Mouse (Mus musculus) liver, embryonic 11.5 days (tissue): ENCODE measurements at regions not wholly inside any gene's neighbourhood (a gene's known extent, or its start where the extent isn't known, plus 50 kb on each side); places are given as distances from the start of the nearest gene placed in this dataset.
A peak's percentile ranks its signal among the peaks of the same experiment; 100 is the strongest.

Experiments used
- ATAC-seq: fragments of 200-750 bp; cut with Nextera tagmentation; replicated peaks from 2 replicates; pipeline ENCODE4 v1.8.0; 2017; ENCODE audit warnings: moderate number of reproducible peaks, mild to moderate bottlenecking, moderate TSS enrichment, moderate library complexity; ENCODE audit not compliant: low FRiP score
- DNase-seq: peaks from one replicate; pipeline ENCODE4 v3.0.0-alpha.2; 2017; ENCODE audit warnings: low spot score
- H3K27ac ChIP-seq: fragments of 300-500 bp; sonication (generic); 2 replicates; pipeline ENCODE4 v1.5.1; 2014; ENCODE audit warnings: mild to moderate bottlenecking, low read depth, low read length, control low read depth
- H3K27me3 ChIP-seq: fragments of 300-500 bp; sonication (generic); replicated peaks from 2 replicates; pipeline ENCODE4 v1.6.1; 2014; ENCODE audit warnings: low read length, mixed read lengths; ENCODE audit not compliant: control insufficient read depth, insufficient read depth
- H3K36me3 ChIP-seq: fragments of 300-500 bp; sonication (generic); 2 replicates; pipeline ENCODE4 v1.6.1; 2014; ENCODE audit warnings: mild to moderate bottlenecking, low read length, moderate library complexity, mixed read lengths; ENCODE audit not compliant: control insufficient read depth, insufficient read depth
- H3K4me1 ChIP-seq: fragments of 300-500 bp; sonication (generic); replicated peaks from 2 replicates; pipeline ENCODE4 v1.6.1; 2014; ENCODE audit warnings: low read length, mixed read lengths; ENCODE audit not compliant: control insufficient read depth, insufficient read depth
- H3K4me2 ChIP-seq: fragments of 300-500 bp; sonication (generic); 2 replicates; pipeline ENCODE4 v1.6.1; 2014; ENCODE audit warnings: mild to moderate bottlenecking, control low read depth, moderate library complexity
- H3K4me3 ChIP-seq: fragments of 300-500 bp; sonication (generic); 2 replicates; pipeline ENCODE4 v1.5.1; 2014; ENCODE audit warnings: low read depth, low read length, control low read depth
- H3K9ac ChIP-seq: fragments of 300-500 bp; sonication (generic); 2 replicates; pipeline ENCODE4 v1.6.1; 2014; ENCODE audit warnings: low read depth, low read length, control low read depth
- H3K9me3 ChIP-seq: fragments of 300-500 bp; sonication (generic); 2 replicates; pipeline ENCODE4 v1.6.1; 2016; ENCODE audit warnings: low read length, inconsistent platforms, mixed read lengths; ENCODE audit not compliant: control insufficient read depth
- WGBS: fragments of 180-500 bp; shearing (Covaris S2); extraction: QIAGEN DNeasy Blood & Tissue Kit; methylation state at CpG from one replicate; pipeline ENCODE4 v1.1.7; 2014; 5-methylcytosine and 5-hydroxymethylcytosine counted together

- DNase-seq (no peak), ATAC-seq (no peak)
- Histone ChIP-seq H3K27me3 (no peaks in the 10 kb centered on the region), H3K4me1 (no peaks in the 10 kb centered on the region), H3K9ac (no peak overlapping the region), H3K4me3 (no peak overlapping the region), H3K36me3 (no peaks in the 10 kb centered on the region), H3K9me3 (no peaks in the 10 kb centered on the region), H3K27ac (no peak overlapping the region), H3K4me2 (no peak overlapping the region)
- 93% methylated on average over 9 of the region's 9 CpGs for WGBS
These were observed 62.9 kb upstream of the Odc1 start for GRCm38 (mm10) chr12:17481687-17482086.

GRCm38 (mm10) chr12:17482196-17482595 lies 62.4 kb upstream of the Odc1 start:
- WGBS, result 91% methylated on average over 13 of the region's 13 CpGs
- Histone ChIP-seq H3K4me3 (no peak overlapping the region), H3K36me3 (no peaks in the 10 kb centered on the region), H3K27ac (no peak overlapping the region), H3K4me2 (no peak overlapping the region), H3K9me3 (no peaks in the 10 kb centered on the region), H3K27me3 (no peaks in the 10 kb centered on the region), H3K4me1 (no peaks in the 10 kb centered on the region; the same call in 1 of the 2 replicates), H3K9ac (no peak overlapping the region)
- DNase-seq (peak; percentile 17), ATAC-seq (no peak)

GRCm38 (mm10) chr12:17484448-17484847 lies 60.1 kb upstream of the Odc1 start:
- Histone ChIP-seq H3K27me3 (no peaks in the 10 kb centered on the region), H3K27ac (no peak overlapping the region), H3K4me3 (no peak overlapping the region), H3K4me2 (no peak overlapping the region), H3K4me1 (no peaks in the 10 kb centered on the region; the same call in 1 of the 2 replicates), H3K9ac (no peak overlapping the region), H3K36me3 (no peaks in the 10 kb centered on the region), H3K9me3 (no peaks in the 10 kb centered on the region)
- no peak for ATAC-seq
- 52% methylated on average over 9 of the region's 9 CpGs for WGBS
- peak; percentile 30 for DNase-seq

GRCm38 (mm10) chr12:17486062-17486770 lies 58.4 kb upstream of the Odc1 start:
- Histone ChIP-seq H3K9me3 (no peaks in the 10 kb centered on the region), H3K36me3 (no peaks in the 10 kb centered on the region), H3K4me2 (no peak overlapping the region), H3K4me1 (no peaks in the 10 kb centered on the region; the same call in 1 of the 2 replicates), H3K9ac (no peak overlapping the region), H3K4me3 (no peak overlapping the region), H3K27me3 (no peaks in the 10 kb centered on the region), H3K27ac (no peak overlapping the region)
- WGBS, result 56% methylated on average over 9 of the region's 9 CpGs
- ATAC-seq (no peak), DNase-seq (no peak)

GRCm38 (mm10) chr12:17487336-17487735 lies 57.3 kb upstream of the Odc1 start:
- Histone ChIP-seq H3K9me3 (no peaks in the 10 kb centered on the region), H3K36me3 (no peaks in the 10 kb centered on the region), H3K4me2 (no peak overlapping the region), H3K9ac (no peak overlapping the region), H3K4me3 (no peak overlapping the region), H3K27ac (no peak overlapping the region), H3K27me3 (no peaks in the 10 kb centered on the region), H3K4me1 (no peaks in the 10 kb centered on the region; the same call in 1 of the 2 replicates)
- WGBS, result 17% methylated on average over 1 of the region's 1 CpGs
- no peak for ATAC-seq
- DNase-seq, result no peak

- ATAC-seq, result no peak
- H3K27me3 ChIP-seq, result no peaks in the 10 kb centered on the region
- H3K4me3 ChIP-seq, result no peak overlapping the region
- no peaks in the 10 kb centered on the region; the same call in 1 of the 2 replicates for H3K4me1 ChIP-seq
- no peak overlapping the region for H3K9ac ChIP-seq
- no peaks in the 10 kb centered on the region for H3K9me3 ChIP-seq
- no peak overlapping the region for H3K27ac ChIP-seq
- no peaks in the 10 kb centered on the region for H3K36me3 ChIP-seq
- no peak for DNase-seq
- H3K4me2 ChIP-seq, result no peak overlapping the region
- 79% methylated on average over 1 of the region's 1 CpGs for WGBS
These were observed 56.4 kb upstream of the Odc1 start for GRCm38 (mm10) chr12:17488203-17488602.

GRCm38 (mm10) chr12:17489971-17490370 lies 54.6 kb upstream of the Odc1 start:
- WGBS, result 88% methylated on average over 3 of the region's 3 CpGs
- Histone ChIP-seq H3K4me2 (no peak overlapping the region), H3K36me3 (no peaks in the 10 kb centered on the region), H3K9ac (no peak overlapping the region), H3K27ac (no peak overlapping the region), H3K4me1 (no peaks in the 10 kb centered on the region; the same call in 1 of the 2 replicates), H3K9me3 (no peaks in the 10 kb centered on the region), H3K27me3 (no peaks in the 10 kb centered on the region), H3K4me3 (no peak overlapping the region)
- DNase-seq (no peak), ATAC-seq (no peak)

GRCm38 (mm10) chr12:17492574-17492973 lies 52.0 kb upstream of the Odc1 start:
- Histone ChIP-seq H3K27me3 (no peaks in the 10 kb centered on the region), H3K4me1 (peaks cover 7% of the 10 kb centered on the region; the same call in 1 of the 2 replicates), H3K9ac (no peak overlapping the region), H3K4me3 (no peak overlapping the region), H3K36me3 (no peaks in the 10 kb centered on the region), H3K27ac (no peak overlapping the region), H3K9me3 (no peaks in the 10 kb centered on the region), H3K4me2 (no peak overlapping the region)
- DNase-seq (no peak), ATAC-seq (no peak)
- WGBS, result 54% methylated on average over 4 of the region's 4 CpGs

- Histone ChIP-seq H3K4me2 (no peak overlapping the region), H3K4me3 (no peak overlapping the region), H3K27ac (no peak overlapping the region), H3K4me1 (peaks cover 7% of the 10 kb centered on the region; the same call in 1 of the 2 replicates), H3K27me3 (no peaks in the 10 kb centered on the region), H3K9ac (no peak overlapping the region), H3K36me3 (no peaks in the 10 kb centered on the region), H3K9me3 (no peaks in the 10 kb centered on the region)
- ATAC-seq, result no peak
- WGBS, result 77% methylated on average over 7 of the region's 7 CpGs
- DNase-seq, result no peak
These were observed 51.5 kb upstream of the Odc1 start for GRCm38 (mm10) chr12:17493053-17493452.
